Mouse (Mus musculus) forebrain, embryonic 14.5 days (tissue): ENCODE data around the gene Mrps27. TPM values are rescaled to one million over a fixed set of nuclear protein-coding genes. Genes with fewer than 3 reads are reported as not detected.

Source experiments
- ATAC-seq: fragments of 200-750 bp; cut with Nextera tagmentation; 2 replicates; pipeline ENCODE4 v1.8.0; 2017; ENCODE audit warnings: mild to moderate bottlenecking, moderate library complexity
- DNase-seq: peaks from one replicate; pipeline ENCODE4 v3.0.0-alpha.2; 2015; ENCODE audit warnings: low spot score
- H3K27ac ChIP-seq: fragments of 300-500 bp; sonication (generic); 2 replicates; pipeline ENCODE4 v1.5.1; 2014; ENCODE audit warnings: low read depth, mild to moderate bottlenecking, control low read depth, low read length, moderate library complexity
- H3K27me3 ChIP-seq: fragments of 300-500 bp; sonication (generic); replicated peaks from 2 replicates; pipeline ENCODE4 v1.6.1; 2014; ENCODE audit warnings: low read length, control low read depth, mixed read lengths; ENCODE audit not compliant: control insufficient read depth, insufficient read depth
- H3K36me3 ChIP-seq: fragments of 300-500 bp; sonication (generic); 2 replicates; pipeline ENCODE4 v1.6.1; 2014; ENCODE audit warnings: low read length, control low read depth; ENCODE audit not compliant: control insufficient read depth, insufficient read depth
- H3K4me1 ChIP-seq: fragments of 300-500 bp; sonication (generic); 2 replicates; pipeline ENCODE4 v1.6.1; 2014; ENCODE audit warnings: antibody characterized with exemption, low read length, control low read depth; ENCODE audit not compliant: control insufficient read depth, insufficient read depth
- H3K4me2 ChIP-seq: fragments of 300-500 bp; sonication (generic); 2 replicates; pipeline ENCODE4 v1.6.1; 2014; ENCODE audit warnings: mild to moderate bottlenecking, control low read depth, low read length
- H3K4me3 ChIP-seq: fragments of 300-500 bp; sonication (generic); 2 replicates; pipeline ENCODE4 v1.5.1; 2014; ENCODE audit warnings: low read depth, low read length, control low read depth
- H3K9ac ChIP-seq: fragments of 300-500 bp; sonication (generic); 2 replicates; pipeline ENCODE4 v1.6.1; 2014; ENCODE audit warnings: mild to moderate bottlenecking, low read length, control low read depth, moderate library complexity
- H3K9me3 ChIP-seq: fragments of 300-500 bp; sonication (generic); replicated peaks from 2 replicates; pipeline ENCODE4 v1.6.1; 2016; ENCODE audit warnings: low read length, control low read depth, mixed read lengths; ENCODE audit not compliant: control insufficient read depth
- WGBS: fragments of 180-500 bp; shearing (Covaris S2); extraction: QIAGEN DNeasy Blood & Tissue Kit; methylation state at CpG from one replicate; pipeline ENCODE4 v1.1.7; 2014; 5-methylcytosine and 5-hydroxymethylcytosine counted together
- polyA plus RNA-seq: library from polyadenylated mRNA; unstranded; fragments of >200 nt; fragmentation: Nextera tagmentation; extraction: Ambion mirVana; gene quantifications from 2 replicates; pipeline ENCODE4 v1.2.1, GENCODE M21; 2014

The Mrps27 gene
- polyA plus RNA-seq, 1 experiment from 2014 or later = 45.6 TPM

- H3K4me1 ChIP-seq = no peaks in the 10 kb centered on the region
- 35% methylated on average over 9 of the region's 9 CpGs for WGBS
- H3K4me3 ChIP-seq = no peak overlapping the region
- H3K9ac ChIP-seq = no peak overlapping the region
- no peaks in the 10 kb centered on the region for H3K9me3 ChIP-seq
- DNase-seq (peak; percentile 22), ATAC-seq (no peak)
- H3K27me3 ChIP-seq = no peaks in the 10 kb centered on the region
- no peak overlapping the region for H3K4me2 ChIP-seq
- no peak overlapping the region for H3K27ac ChIP-seq
- H3K36me3 ChIP-seq = 0 out of 2 replicates have a peak, but pooled peaks cover 4% of the 10 kb centered on the region
Measured at GRCm38 (mm10) chr13:99356428-99357265, 12.1 kb downstream of the Mrps27 start.

DNA sequence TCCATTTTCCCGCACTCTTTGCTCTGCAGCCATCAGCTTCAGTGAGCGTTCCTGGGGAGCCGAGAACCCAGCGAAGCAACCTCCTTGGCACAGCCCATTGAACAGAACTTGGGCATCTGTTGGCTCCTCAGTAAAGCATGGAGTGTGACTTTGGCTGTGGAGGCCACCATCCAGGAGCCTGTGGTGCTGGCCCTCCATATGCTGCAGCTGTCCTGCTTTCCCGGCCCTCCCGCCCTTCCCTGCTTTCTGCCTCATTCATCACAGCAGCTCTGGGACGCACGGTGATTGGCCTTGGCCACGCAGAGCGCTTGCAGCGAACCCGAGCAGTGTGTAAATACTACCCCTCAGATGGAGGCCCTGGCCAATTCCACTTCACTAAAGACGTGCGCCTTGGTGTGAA, 14.3 kb downstream of the Mrps27 start:
- no peaks in the 10 kb centered on the region for H3K4me1 ChIP-seq
- 82% methylated on average over 14 of the region's 14 CpGs for WGBS
- no peak overlapping the region for H3K9ac ChIP-seq
- no peak overlapping the region for H3K4me3 ChIP-seq
- DNase-seq = no peak
- no peaks in the 10 kb centered on the region for H3K27me3 ChIP-seq
- H3K36me3 ChIP-seq = peaks cover 5% of the 10 kb centered on the region; the same call in 1 of the 2 replicates
- H3K27ac ChIP-seq = no peak overlapping the region
- H3K4me2 ChIP-seq = no peak overlapping the region
- no peak for ATAC-seq
- H3K9me3 ChIP-seq = no peaks in the 10 kb centered on the region

- Histone ChIP-seq H3K4me1 (no peaks in the 10 kb centered on the region), H3K27me3 (no peaks in the 10 kb centered on the region), H3K4me2 (no peak overlapping the region), H3K27ac (no peak overlapping the region), H3K9ac (no peak overlapping the region), H3K4me3 (no peak overlapping the region), H3K9me3 (no peaks in the 10 kb centered on the region), H3K36me3 (peaks cover 7% of the 10 kb centered on the region; the same call in 1 of the 2 replicates)
- no peak for ATAC-seq
- peak; percentile 45 for DNase-seq
- WGBS = 43% methylated on average over 4 of the region's 4 CpGs
Measured at GRCm38 (mm10) chr13:99363866-99364265, 19.3 kb downstream of the Mrps27 start.

DNA sequence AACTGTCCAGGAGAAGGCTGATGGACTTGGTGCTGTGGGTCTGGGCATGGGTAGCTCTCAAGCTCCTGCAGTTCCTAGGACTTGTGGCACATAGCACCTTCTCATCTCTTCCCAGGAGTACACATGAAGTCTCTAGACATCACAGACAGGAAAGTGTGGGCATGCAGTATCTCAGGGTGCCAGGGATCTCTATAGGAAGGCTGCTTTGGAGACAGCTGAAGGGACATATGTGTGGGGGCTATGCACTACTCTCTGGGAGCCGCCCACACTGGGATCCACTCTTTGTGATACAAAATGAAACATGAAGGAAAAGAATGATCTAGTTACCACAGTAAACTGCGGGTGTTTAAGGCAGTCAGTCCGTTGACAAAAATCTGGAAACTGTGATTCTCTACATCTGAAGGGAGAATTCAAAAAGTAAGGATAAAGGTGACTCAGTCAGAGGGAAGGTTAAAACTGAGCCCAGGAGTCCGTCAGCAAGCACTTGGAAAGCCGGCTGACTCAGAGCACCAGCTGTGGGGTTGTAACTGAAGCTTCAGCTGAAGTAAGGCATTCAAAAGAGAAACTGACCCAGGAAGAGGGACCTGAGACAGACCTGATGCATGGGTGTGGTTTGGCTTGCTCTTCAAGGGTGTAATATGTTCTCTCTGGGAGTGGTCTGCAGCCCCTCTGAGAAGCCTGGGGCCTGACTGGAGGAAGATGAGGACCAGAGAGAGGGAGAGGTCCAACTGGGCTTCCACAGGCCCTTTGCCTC, 22.0 kb downstream of the Mrps27 start:
- Histone ChIP-seq H3K4me3 (no peak overlapping the region), H3K9ac (no peak overlapping the region), H3K4me2 (no peak overlapping the region)

DNA sequence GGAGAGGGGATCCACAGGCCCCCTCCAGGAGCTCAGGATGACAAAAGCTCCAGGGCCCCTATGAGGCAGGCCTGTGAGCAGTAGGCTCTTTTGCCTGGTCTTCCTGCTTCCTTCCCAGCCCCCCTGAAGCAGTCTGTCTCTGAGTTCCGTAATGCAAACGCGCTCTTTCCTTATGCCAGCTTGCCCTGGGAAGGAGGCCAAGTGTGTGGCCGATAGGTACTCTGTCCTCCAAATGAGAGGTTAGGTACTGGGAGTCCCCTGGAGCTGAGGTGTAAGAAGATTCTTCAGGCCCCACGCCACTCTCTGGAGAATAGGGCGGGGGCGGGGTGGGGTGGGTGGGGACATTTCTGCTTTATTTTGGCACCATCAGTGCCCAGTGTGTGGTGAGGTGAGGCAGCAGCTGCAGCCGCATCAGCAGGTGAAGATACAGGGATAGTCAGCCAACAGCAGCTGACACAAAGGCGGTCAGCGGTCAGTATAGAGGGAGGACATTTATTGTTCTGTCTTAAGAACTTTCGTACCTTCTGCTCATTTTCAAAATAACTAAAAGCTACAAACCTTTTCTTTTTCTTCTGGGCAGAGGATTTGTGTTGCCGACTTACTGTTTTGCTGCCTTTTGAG, 23.1 kb downstream of the Mrps27 start:
- Histone ChIP-seq H3K4me2 (no peak overlapping the region), H3K27ac (no peak overlapping the region), H3K4me1 (no peaks in the 10 kb centered on the region), H3K27me3 (no peaks in the 10 kb centered on the region), H3K9ac (no peak overlapping the region), H3K9me3 (no peaks in the 10 kb centered on the region), H3K36me3 (peaks cover 4% of the 10 kb centered on the region; the same call in 1 of the 2 replicates), H3K4me3 (no peak overlapping the region)
- WGBS = 74% methylated on average over 12 of the region's 12 CpGs
- DNase-seq (no peak), ATAC-seq (no peak)

More for the DNA sequence above, 22.0 kb downstream of the Mrps27 start:
- DNase-seq (no peak), ATAC-seq (no peak)
- Histone ChIP-seq H3K27me3 (no peaks in the 10 kb centered on the region), H3K4me1 (no peaks in the 10 kb centered on the region), H3K36me3 (peaks cover 7% of the 10 kb centered on the region; the same call in 1 of the 2 replicates), H3K27ac (no peak overlapping the region), H3K9me3 (no peaks in the 10 kb centered on the region)
- 94% methylated on average over 5 of the region's 5 CpGs for WGBS

DNA sequence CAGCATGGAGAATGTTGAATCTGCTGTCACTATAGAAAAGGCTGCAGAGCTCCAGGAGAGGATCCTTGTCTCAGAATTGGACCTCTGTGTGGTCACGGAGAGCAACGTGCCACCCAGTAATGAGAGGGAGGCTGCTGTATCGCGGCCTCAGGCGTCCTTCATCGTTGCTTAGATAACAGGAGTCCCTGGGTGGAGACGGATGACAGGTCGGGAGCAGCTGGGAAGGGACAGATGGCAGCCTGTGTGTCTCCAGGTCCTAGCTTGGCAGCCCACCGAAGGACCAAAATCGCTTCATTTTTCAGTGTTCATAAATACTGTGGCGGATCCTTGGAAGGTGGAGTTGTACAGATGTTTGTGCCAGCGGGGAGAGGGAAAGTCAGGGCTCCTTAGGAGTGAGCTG, 24.5 kb downstream of the Mrps27 start:
- ATAC-seq (0 out of 2 replicates have a peak, but pooled peaks have one; percentile 37), DNase-seq (peak; percentile 27)
- Histone ChIP-seq H3K4me2 (no peak overlapping the region), H3K9ac (no peak overlapping the region), H3K4me3 (no peak overlapping the region), H3K36me3 (peaks cover 4% of the 10 kb centered on the region; the same call in 1 of the 2 replicates), H3K9me3 (no peaks in the 10 kb centered on the region), H3K27ac (no peak overlapping the region; the same call in 1 of the 2 replicates), H3K27me3 (no peaks in the 10 kb centered on the region), H3K4me1 (no peaks in the 10 kb centered on the region)
- 68% methylated on average over 12 of the region's 12 CpGs for WGBS

DNA sequence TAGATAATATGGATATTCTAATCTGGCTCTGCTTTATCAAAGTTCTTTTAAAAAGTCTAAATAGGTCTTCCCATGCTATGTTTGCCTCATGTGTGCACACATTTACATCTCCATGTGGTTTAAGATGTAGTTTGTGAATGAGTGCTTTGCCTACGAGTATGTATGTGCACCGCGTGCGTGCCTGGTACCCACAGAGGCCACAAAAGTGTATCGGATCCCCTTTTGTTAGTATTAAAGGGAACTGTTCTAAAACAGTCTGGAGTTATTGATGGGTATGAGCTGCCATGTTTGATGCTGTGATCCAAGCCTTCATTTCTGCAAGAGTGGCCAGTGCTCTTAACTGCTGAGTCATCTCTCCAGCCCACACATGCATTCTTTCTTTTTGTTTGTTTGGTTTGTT, 26.7 kb downstream of the Mrps27 start:
- no peak overlapping the region for H3K4me2 ChIP-seq
- no peaks in the 10 kb centered on the region for H3K9me3 ChIP-seq
- DNase-seq = no peak
- WGBS = 91% methylated on average over 5 of the region's 5 CpGs
- H3K36me3 ChIP-seq = no peaks in the 10 kb centered on the region
- H3K9ac ChIP-seq = no peak overlapping the region
- no peak for ATAC-seq
- H3K27me3 ChIP-seq = no peaks in the 10 kb centered on the region
- H3K4me3 ChIP-seq = no peak overlapping the region
- H3K4me1 ChIP-seq = no peaks in the 10 kb centered on the region
- H3K27ac ChIP-seq = no peak overlapping the region

GRCm38 (mm10) chr13:99373684-99374083, 29.1 kb downstream of the Mrps27 start:
- H3K9me3 ChIP-seq = no peaks in the 10 kb centered on the region
- H3K4me1 ChIP-seq = no peaks in the 10 kb centered on the region
- no peak overlapping the region for H3K4me3 ChIP-seq
- H3K27me3 ChIP-seq = no peaks in the 10 kb centered on the region
- ATAC-seq = no peak
- DNase-seq = no peak
- H3K9ac ChIP-seq = no peak overlapping the region
- 80% methylated on average over 7 of the region's 7 CpGs for WGBS
- H3K36me3 ChIP-seq = no peaks in the 10 kb centered on the region
- no peak overlapping the region for H3K4me2 ChIP-seq
- H3K27ac ChIP-seq = no peak overlapping the region
